Mouse (Mus musculus) gastrocnemius, postnatal 4 days (tissue): ENCODE data around the gene Arhgap8. TPM values are rescaled to one million over a fixed set of nuclear protein-coding genes. Genes with fewer than 3 reads are reported as not detected.

Experiments
- DNase-seq, 2 experiments: peaks; one replicate each; pipeline ENCODE4 v3.0.0; 2021 to 2022; ENCODE audit warnings: low spot score in 2 of 2, mixed read lengths in 2 of 2
- long read RNA-seq, 2 experiments: library from polyadenylated mRNA; stranded (forward); transcript quantifications; one replicate each; pipeline ENCODE4 v2.0.0; 2021
- total RNA-seq, 2 experiments: library from RNA; stranded (reverse); gene quantifications; 2 replicates each; pipeline ENCODE4 v1.2.3; 2021

Gene Arhgap8
- under 1 TPM; 0.39 to 0.47 TPM for total RNA-seq
- long read RNA-seq, experiment 1 = 0 reads
- long read RNA-seq, experiment 2 = 0 reads

GRCm38 (mm10) chr15:84719791-84720190 is at the start of gene Arhgap8:
Gene Arhgap8, plus strand, starts transcription at chr15:84720052.
- no peak for DNase-seq

- no peak for DNase-seq
Measured at GRCm38 (mm10) chr15:84670657-84671055, 49.2 kb upstream of the Arhgap8 start.

GRCm38 (mm10) chr15:84671401-84672307 is 48.2 kb upstream of the Arhgap8 start:
- DNase-seq = peak in 1 of 2 experiments; percentile 46

GRCm38 (mm10) chr15:84672308-84672615 is 47.6 kb upstream of the Arhgap8 start:
- no peak for DNase-seq

GRCm38 (mm10) chr15:84672616-84673015 is 47.2 kb upstream of the Arhgap8 start:
- DNase-seq = no peak

GRCm38 (mm10) chr15:84674329-84675067 is 45.4 kb upstream of the Arhgap8 start:
- DNase-seq = no peak

GRCm38 (mm10) chr15:84675317-84675716 is 44.5 kb upstream of the Arhgap8 start:
- DNase-seq = no peak

GRCm38 (mm10) chr15:84677943-84678342 is 41.9 kb upstream of the Arhgap8 start:
- DNase-seq = no peak

GRCm38 (mm10) chr15:84679090-84679489 is 40.8 kb upstream of the Arhgap8 start:
- no peak for DNase-seq

GRCm38 (mm10) chr15:84679794-84680193 is 40.1 kb upstream of the Arhgap8 start:
- DNase-seq = no peak

- peak; percentile 93 to 94 for DNase-seq
Measured at GRCm38 (mm10) chr15:84680545-84681454, 39.1 kb upstream of the Arhgap8 start.

GRCm38 (mm10) chr15:84681455-84682193 is 38.2 kb upstream of the Arhgap8 start:
- peak; percentile 76 to 84 for DNase-seq

GRCm38 (mm10) chr15:84682206-84682605 is 37.6 kb upstream of the Arhgap8 start:
- no peak for DNase-seq

GRCm38 (mm10) chr15:84682821-84683220 is 37.0 kb upstream of the Arhgap8 start:
- no peak for DNase-seq

GRCm38 (mm10) chr15:84684520-84684919 is 35.3 kb upstream of the Arhgap8 start:
- DNase-seq = no peak

GRCm38 (mm10) chr15:84685417-84685816 is 34.4 kb upstream of the Arhgap8 start:
- DNase-seq = no peak

- DNase-seq = no peak
Measured at GRCm38 (mm10) chr15:84687904-84688303, 31.9 kb upstream of the Arhgap8 start.

- no peak for DNase-seq
Measured at GRCm38 (mm10) chr15:84689356-84689755, 30.5 kb upstream of the Arhgap8 start.

- no peak for DNase-seq
Measured at GRCm38 (mm10) chr15:84691513-84691912, 28.3 kb upstream of the Arhgap8 start.

GRCm38 (mm10) chr15:84692645-84693044 is 27.2 kb upstream of the Arhgap8 start:
- DNase-seq = no peak
